Mouse (Mus musculus) layer of hippocampus, postnatal 14 days (tissue): ENCODE measurements around the gene Tcaf2. TPM values are rescaled to one million over a fixed set of nuclear protein-coding genes. Genes with fewer than 3 reads are reported as not detected.
A peak's percentile ranks its signal among the peaks of the same experiment; 100 is the strongest.

Experiments
- DNase-seq, 2 experiments: peaks; one replicate each; pipeline ENCODE4 v3.0.0; 2021 to 2022; ENCODE audit warnings: low spot score in 2 of 2, mixed read lengths in 1 of 2
- long read RNA-seq, 2 experiments: library from polyadenylated mRNA; stranded (forward); transcript quantifications; one replicate each; pipeline ENCODE4 v2.0.0; 2021
- total RNA-seq, 2 experiments: library from RNA; stranded (reverse); gene quantifications; 2 replicates each; pipeline ENCODE4 v1.2.3; 2021

Gene Tcaf2
- total RNA-seq = 1 to 10 TPM; 1.0 to 1.1 TPM
- long read RNA-seq, experiment 1 = 0 reads
- long read RNA-seq, experiment 2 = 0 reads

- DNase-seq = peak; percentile 69 to 79
Measured at GRCm38 (mm10) chr6:42644912-42645549, at the start of gene Tcaf2. TSS of gene Tcaf2 (minus strand) at chr6:42645254.

GRCm38 (mm10) chr6:42692517-42693190 is 47.6 kb upstream of the Tcaf2 start:
- peak; percentile 79 to 88 for DNase-seq

- peak; percentile 61 to 79 for DNase-seq
Measured at GRCm38 (mm10) chr6:42692154-42692516, 47.1 kb upstream of the Tcaf2 start.

- DNase-seq = no peak
Measured at GRCm38 (mm10) chr6:42689761-42690160, 44.7 kb upstream of the Tcaf2 start.

GRCm38 (mm10) chr6:42687907-42688306 is 42.9 kb upstream of the Tcaf2 start:
- DNase-seq = no peak

- DNase-seq = no peak
Measured at GRCm38 (mm10) chr6:42680077-42680476, 35.0 kb upstream of the Tcaf2 start.

- DNase-seq = no peak
Measured at GRCm38 (mm10) chr6:42676011-42676410, 31.0 kb upstream of the Tcaf2 start.

GRCm38 (mm10) chr6:42671767-42672166 is 26.7 kb upstream of the Tcaf2 start:
- no peak for DNase-seq

GRCm38 (mm10) chr6:42667722-42668121 is 22.7 kb upstream of the Tcaf2 start:
- DNase-seq = no peak

- DNase-seq = no peak
Measured at GRCm38 (mm10) chr6:42661739-42662138, 16.7 kb upstream of the Tcaf2 start.

- no peak for DNase-seq
Measured at GRCm38 (mm10) chr6:42634393-42634792, 10.7 kb downstream of the Tcaf2 start.

- DNase-seq = no peak
Measured at GRCm38 (mm10) chr6:42631395-42631794, 13.7 kb downstream of the Tcaf2 start.

- no peak for DNase-seq
Measured at GRCm38 (mm10) chr6:42616904-42617303, 28.1 kb downstream of the Tcaf2 start.

GRCm38 (mm10) chr6:42612218-42612617 is 32.8 kb downstream of the Tcaf2 start:
- peak in 1 of 2 experiments; percentile 8 for DNase-seq

- no peak for DNase-seq
Measured at GRCm38 (mm10) chr6:42610954-42611522, 34.0 kb downstream of the Tcaf2 start.

GRCm38 (mm10) chr6:42597592-42597991 is 47.5 kb downstream of the Tcaf2 start, which contains the start of gene Tcaf3:
TSS of gene Tcaf3 (minus strand) at chr6:42597692.
- DNase-seq = no peak

- no peak for DNase-seq
Measured at GRCm38 (mm10) chr6:42593138-42593882, 51.7 kb downstream of the Tcaf2 start.

- DNase-seq = no peak
Measured at GRCm38 (mm10) chr6:42586569-42586968, 58.5 kb downstream of the Tcaf2 start.

- peak; percentile 31 to 58 for DNase-seq
Measured at GRCm38 (mm10) chr6:42583488-42583872, 61.6 kb downstream of the Tcaf2 start.

GRCm38 (mm10) chr6:42582741-42583487 is 62.1 kb downstream of the Tcaf2 start:
- no peak for DNase-seq

- no peak for DNase-seq
Measured at GRCm38 (mm10) chr6:42578678-42579077, 66.4 kb downstream of the Tcaf2 start.
